Mouse (Mus musculus): Measurements from ENCODE around the gene Rhoc.
"Not testable (repeated sequence)": the region's sequence is repeated elsewhere in the genome, so short reads cannot be mapped to it uniquely, and the experiment has no call there.

- TF ChIP-seq POLR2A (IDR thresholded peaks at IDR 0.05; ENCODE audit: borderline replicate concordance, extremely low read depth, insufficient read depth, insufficient read length, poor library complexity, severe bottlenecking); CTCF (IDR thresholded peaks at IDR 0.05; ENCODE audit: borderline replicate concordance, extremely low read depth, insufficient read depth, insufficient read length): not testable (repeated sequence)
Observed at GRCm38 (mm10) chr3:104813227-104813626, 25.1 kb downstream of the Rhoc start.

All from brain, embryonic 14.5 days (tissue).